In genomic region chr9:77595006-77595626, GRCm38 (mm10) we compare ENCODE assay signal across 13 mouse cellular contexts. TPM values are rescaled to one million over a fixed set of nuclear protein-coding genes. Genes with fewer than 3 reads are reported as not detected.
A peak's percentile ranks its signal among the peaks of the same experiment; 100 is the strongest.
DNase-seq lines count a peak whose midpoint lies in the region; ATAC-seq and TF ChIP-seq lines count a peak whose summit lies in the region.
"Had no signal": no experiment of that assay in that cellular context is flagged by ENCODE, and none has a peak within 500 bp of the region (broad histone marks: within the 10 kb centered on the region; RNA-seq: fewer than 3 reads in every experiment).

No protein-coding gene starts in this region.

- TF ChIP-seq POLR2A in brain, embryonic 14.5 days (IDR thresholded peaks at IDR 0.05; ENCODE audit: borderline replicate concordance, extremely low read depth, insufficient read depth, insufficient read length, poor library complexity, severe bottlenecking), result no peak

- H3K27me3 ChIP-seq in heart, embryonic 13.5 days (replicated peaks), result no peaks in the 10 kb centered on the region
- H3K27me3 ChIP-seq in forebrain, embryonic 13.5 days, result no peaks in the 10 kb centered on the region
- H3K27me3 ChIP-seq in midbrain, embryonic 11.5 days (ENCODE audit: control insufficient read depth, insufficient read depth, low read length), result no peaks in the 10 kb centered on the region
- H3K27me3 ChIP-seq: limb, embryonic 15.5 days had no signal

- 0 out of 2 replicates have a peak overlapping the region, but pooled peaks have one; percentile 29 for H3K4me2 ChIP-seq in heart, embryonic 13.5 days
- peak overlapping the region; percentile 49 for H3K4me2 ChIP-seq in forebrain, embryonic 13.5 days
- peak overlapping the region; percentile 32 for H3K4me2 ChIP-seq in midbrain, embryonic 11.5 days
- H3K4me2 ChIP-seq: limb, embryonic 15.5 days had no signal

- no peak for TF ChIP-seq CTCF in brain, embryonic 14.5 days (IDR thresholded peaks at IDR 0.05; ENCODE audit: borderline replicate concordance, extremely low read depth, insufficient read depth, insufficient read length)

- WGBS in heart, embryonic 13.5 days, result 50% methylated on average over 12 of the region's 12 CpGs
- WGBS in forebrain, embryonic 13.5 days, result 9% methylated on average over 12 of the region's 12 CpGs
- 25% methylated on average over 12 of the region's 12 CpGs for WGBS in midbrain, embryonic 11.5 days

- intact Hi-C loops in gastrocnemius, postnatal 36 days (cut with DNase I), result loop anchor here (5.0 to 10.0 kb wide), 2 partner anchors 162 to 450 kb away; no protein-coding TSS in a partner anchor

- H3K27ac ChIP-seq in heart, embryonic 13.5 days (replicated peaks), result no peak overlapping the region
- peak overlapping the region; percentile 49 for H3K27ac ChIP-seq in forebrain, embryonic 13.5 days
- H3K27ac ChIP-seq in midbrain, embryonic 11.5 days (ENCODE audit: low read depth, low read length), result peak overlapping the region; percentile 36; the same call in 1 of the 2 replicates
- H3K27ac ChIP-seq: limb, embryonic 15.5 days had no signal

- no peak for ATAC-seq in heart, embryonic 13.5 days (ENCODE audit: extremely low read depth, insufficient number of reproducible peaks, low FRiP score, low TSS enrichment)
- ATAC-seq in forebrain, embryonic 13.5 days, result peak; percentile 57; the same call in 1 of the 2 replicates
- ATAC-seq in midbrain, embryonic 11.5 days (ENCODE audit: low FRiP score), result peak; percentile 78

- DNase-seq in heart, adult 9 months (ENCODE audit: low spot score in 2 of 2), result no peak
- DNase-seq in brain, embryonic 14.5 days (ENCODE audit: low read depth), result peak; percentile 81
- DNase-seq in midbrain, embryonic 11.5 days (ENCODE audit: low spot score, missing footprints), result peak; percentile 88
- DNase-seq in kidney, adult 18-20 months, result no peak
- no peak for DNase-seq in gastrocnemius, postnatal 36 days
- DNase-seq in adrenal gland, adult 8-10 months, result no peak
- DNase-seq: adrenal gland, postnatal 36 days; B cell, adult 2 months; cerebellum, adult 9-10 months had no signal

- H3K9me3 ChIP-seq in heart, embryonic 13.5 days, result no peaks in the 10 kb centered on the region
- no peaks in the 10 kb centered on the region for H3K9me3 ChIP-seq in forebrain, embryonic 13.5 days (replicated peaks)
- H3K9me3 ChIP-seq in midbrain, embryonic 11.5 days (ENCODE audit: control insufficient read depth, low read length), result no peaks in the 10 kb centered on the region
- H3K9me3 ChIP-seq: limb, embryonic 15.5 days had no signal

- no peak overlapping the region for H3K4me3 ChIP-seq in heart, embryonic 13.5 days
- peak overlapping the region; percentile 4; the same call in 1 of the 2 replicates for H3K4me3 ChIP-seq in forebrain, embryonic 13.5 days
- H3K4me3 ChIP-seq in midbrain, embryonic 11.5 days (ENCODE audit: low read depth, low read length), result no peak overlapping the region
- H3K4me3 ChIP-seq: limb, embryonic 15.5 days had no signal

- H3K9ac ChIP-seq in heart, embryonic 13.5 days, result no peak overlapping the region
- H3K9ac ChIP-seq in forebrain, embryonic 13.5 days, result peak overlapping the region; percentile 23; the same call in 1 of the 2 replicates
- H3K9ac ChIP-seq in midbrain, embryonic 11.5 days (ENCODE audit: low read length), result no peak overlapping the region
- H3K9ac ChIP-seq: limb, embryonic 15.5 days had no signal

- H3K4me1 ChIP-seq in heart, embryonic 13.5 days, result peaks cover 21% of the 10 kb centered on the region
- peaks cover 15% of the 10 kb centered on the region for H3K4me1 ChIP-seq in forebrain, embryonic 13.5 days
- peaks cover 3% of the 10 kb centered on the region; the same call in 1 of the 2 replicates for H3K4me1 ChIP-seq in midbrain, embryonic 11.5 days (ENCODE audit: control insufficient read depth, insufficient read depth, low read length)
- H3K4me1 ChIP-seq: limb, embryonic 15.5 days had no signal

- no peaks in the 10 kb centered on the region for H3K36me3 ChIP-seq in heart, embryonic 13.5 days
- no peaks in the 10 kb centered on the region for H3K36me3 ChIP-seq in forebrain, embryonic 13.5 days (ENCODE audit: poor library complexity, severe bottlenecking)
- no peaks in the 10 kb centered on the region for H3K36me3 ChIP-seq in midbrain, embryonic 11.5 days (ENCODE audit: control insufficient read depth, insufficient read depth, low read length)
- H3K36me3 ChIP-seq: limb, embryonic 15.5 days had no signal

RNA-seq across cellular contexts. Expression of gene Klhl31, which starts 41.2 kb away (rescaled TPM):
- 46.2 and 49.9 TPM in 2 replicates for polyA plus RNA-seq in heart, embryonic 13.5 days (2015; fragmentation: Nextera tagmentation; extraction: Ambion mirVana)
- polyA plus RNA-seq in brain, embryonic 14.5 days (2012; rRNA removed), result 0.06 and 0.12 TPM in 2 replicates
- polyA plus RNA-seq in forebrain, embryonic 13.5 days (2015; fragmentation: Nextera tagmentation; extraction: Ambion mirVana), result 0.03 and 0.06 TPM in 2 replicates
- 0.14 and 0.32 TPM in 2 replicates for polyA plus RNA-seq in midbrain, embryonic 11.5 days (2014; fragmentation: Nextera tagmentation; extraction: Ambion mirVana)
- total RNA-seq in gastrocnemius, postnatal 36 days (2021), result 100 to 1,000 TPM; 521 to 528 TPM
- total RNA-seq in adrenal gland, adult 8-10 months (2022), result under 1 TPM in 2 of 4 experiments, not detected in 2; 0.03 to 0.09 TPM
- total RNA-seq: adrenal gland, postnatal 36 days; megakaryocyte-erythroid progenitor cell, adult 5-6 weeks had no signal

RNA-seq across cellular contexts. Expression of gene Lrrc1, which starts 50.4 kb away (rescaled TPM):
- 12.6 and 13.0 TPM in 2 replicates for polyA plus RNA-seq in heart, embryonic 13.5 days (2015; fragmentation: Nextera tagmentation; extraction: Ambion mirVana)
- polyA plus RNA-seq in brain, embryonic 14.5 days (2012; rRNA removed), result 17.8 and 20.1 TPM in 2 replicates
- polyA plus RNA-seq in forebrain, embryonic 13.5 days (2015; fragmentation: Nextera tagmentation; extraction: Ambion mirVana), result 12.5 and 13.0 TPM in 2 replicates
- 5.0 and 6.6 TPM in 2 replicates for polyA plus RNA-seq in midbrain, embryonic 11.5 days (2014; fragmentation: Nextera tagmentation; extraction: Ambion mirVana)
- under 1 TPM; 0.39 to 0.94 TPM for total RNA-seq in gastrocnemius, postnatal 36 days (2021)
- 10 to 100 TPM in 3 of 4 experiments, 1 to 10 TPM in 1; 9.1 to 20.4 (median 14.8) TPM for total RNA-seq in adrenal gland, adult 8-10 months (2022)

Comparison
In these comparisons a context has a peak if more than half of its experiments do, and no peak if none do; other contexts are left out.
1. DNase-seq: peak in brain, embryonic 14.5 days (single experiment) and midbrain, embryonic 11.5 days (single experiment); none in heart, adult 9 months (0 of 2), kidney, adult 18-20 months (single experiment), gastrocnemius, postnatal 36 days (0 of 2) and adrenal gland, adult 8-10 months (single experiment).
2. RNA of gene Klhl31, which starts 41.2 kb away (polyA plus RNA-seq): 46.2 to 49.9 TPM in heart, embryonic 13.5 days; 0.14 to 0.32 TPM in midbrain, embryonic 11.5 days, 0.06 to 0.12 TPM in brain, embryonic 14.5 days and 0.03 to 0.06 TPM in forebrain, embryonic 13.5 days; every median in the first group is over 10 times any median in the second.
3. Peak in every context shown above with its lines, with median percentiles within 50 percentile points of each other: H3K4me2 ChIP-seq.